Mouse (Mus musculus): Measurements from ENCODE around the gene Gemin4.

DNA sequence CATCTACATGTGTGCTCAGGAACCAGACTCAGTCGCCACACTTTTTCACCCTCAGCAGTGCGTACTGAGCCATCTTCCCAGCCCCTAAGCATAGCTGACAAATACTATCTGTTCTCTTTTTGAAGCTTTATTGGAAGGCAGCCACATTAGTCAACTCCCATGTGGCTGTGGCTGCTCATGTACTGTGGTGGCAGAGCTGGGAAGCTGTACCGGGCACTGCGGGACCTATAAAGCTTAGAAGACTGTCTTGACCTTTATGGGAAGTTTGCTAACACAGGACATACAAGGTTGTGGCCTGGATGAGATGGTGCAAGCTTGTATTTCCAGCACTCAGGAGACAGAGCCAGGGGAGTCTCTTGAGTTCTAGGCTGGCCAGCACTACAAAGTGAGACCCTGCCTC is 50.8 kb downstream of the Gemin4 start:
- TF ChIP-seq MYC (IDR thresholded peaks at IDR 0.05; ENCODE audit: low read depth, low read length) (no peak), CTCF (IDR thresholded peaks at IDR 0.05 in 2 of 3, conservative IDR thresholded peaks at IDR 0.05 in 1 of 3; ENCODE audit: control insufficient read depth in 1 of 3, insufficient read depth in 1 of 3, low read depth in 2 of 3, low read length in 3 of 3, poor library complexity in 1 of 3, severe bottlenecking in 1 of 3) (no peak), MAFK (IDR thresholded peaks at IDR 0.05; ENCODE audit: borderline replicate concordance, low read depth, low read length) (no peak), ZNF384 (IDR thresholded peaks at IDR 0.05; ENCODE audit: low read depth, low read length) (no peak), TBP (IDR thresholded peaks at IDR 0.05; ENCODE audit: low read depth, low read length) (no peak), POLR2A (IDR thresholded peaks at IDR 0.05; ENCODE audit: control insufficient read depth in 1 of 2, insufficient read depth in 1 of 2, low read depth in 1 of 2, low read length in 2 of 2, poor library complexity in 1 of 2) (no peak), ZC3H11A (IDR thresholded peaks at IDR 0.05; ENCODE audit: low read depth, low read length) (no peak), E2F4 (IDR thresholded peaks at IDR 0.05; ENCODE audit: borderline replicate concordance, low read depth, low read length) (no peak), NELFE (IDR thresholded peaks at IDR 0.05; ENCODE audit: low read depth, low read length) (no peak), POLR2AphosphoS5 (IDR thresholded peaks at IDR 0.05; ENCODE audit: borderline replicate concordance, low read depth, low read length) (no peak), TAL1 (IDR thresholded peaks at IDR 0.05; ENCODE audit: low read length) (no peak)

All from MEL (cell line).